Mouse (Mus musculus) hindbrain, embryonic 13.5 days (tissue): ENCODE measurements at regions not wholly inside any gene's neighbourhood (a gene's known extent, or its start where the extent isn't known, plus 50 kb on each side); places are given as distances from the start of the nearest gene placed in this dataset.

Source experiments
- ATAC-seq: fragments of 200-750 bp; cut with Nextera tagmentation; 2 replicates; pipeline ENCODE4 v1.8.0; 2017; ENCODE audit warnings: moderate TSS enrichment; ENCODE audit not compliant: low FRiP score
- H3K27ac ChIP-seq: fragments of 300-500 bp; sonication (generic); 2 replicates; pipeline ENCODE4 v1.5.1; 2015; ENCODE audit warnings: inconsistent platforms, mild to moderate bottlenecking, moderate library complexity
- H3K27me3 ChIP-seq: fragments of 300-500 bp; sonication (generic); 2 replicates; pipeline ENCODE4 v1.6.1; 2015; ENCODE audit warnings: mild to moderate bottlenecking, inconsistent platforms
- H3K36me3 ChIP-seq: fragments of 300-500 bp; sonication (generic); 2 replicates; pipeline ENCODE4 v1.6.1; 2015; ENCODE audit warnings: mild to moderate bottlenecking, inconsistent platforms
- H3K4me1 ChIP-seq: fragments of 300-500 bp; sonication (generic); replicated peaks from 2 replicates; pipeline ENCODE4 v1.6.1; 2015; ENCODE audit warnings: inconsistent platforms
- H3K4me2 ChIP-seq: fragments of 300-500 bp; sonication (generic); 2 replicates; pipeline ENCODE4 v1.6.1; 2015; ENCODE audit warnings: inconsistent platforms, mild to moderate bottlenecking, moderate library complexity
- H3K4me3 ChIP-seq: fragments of 300-500 bp; sonication (generic); 2 replicates; pipeline ENCODE4 v1.5.1; 2015; ENCODE audit warnings: mild to moderate bottlenecking, inconsistent platforms
- H3K9ac ChIP-seq: fragments of 300-500 bp; sonication (generic); 2 replicates; pipeline ENCODE4 v1.6.1; 2015; ENCODE audit warnings: mild to moderate bottlenecking, inconsistent platforms
- H3K9me3 ChIP-seq: fragments of 300-500 bp; sonication (generic); 2 replicates; pipeline ENCODE4 v1.6.1; 2016; ENCODE audit warnings: inconsistent platforms
- WGBS: fragments of 180-500 bp; shearing (Covaris S2); methylation state at CpG from one replicate; pipeline ENCODE4 v1.1.7; 2015; 5-methylcytosine and 5-hydroxymethylcytosine counted together

DNA sequence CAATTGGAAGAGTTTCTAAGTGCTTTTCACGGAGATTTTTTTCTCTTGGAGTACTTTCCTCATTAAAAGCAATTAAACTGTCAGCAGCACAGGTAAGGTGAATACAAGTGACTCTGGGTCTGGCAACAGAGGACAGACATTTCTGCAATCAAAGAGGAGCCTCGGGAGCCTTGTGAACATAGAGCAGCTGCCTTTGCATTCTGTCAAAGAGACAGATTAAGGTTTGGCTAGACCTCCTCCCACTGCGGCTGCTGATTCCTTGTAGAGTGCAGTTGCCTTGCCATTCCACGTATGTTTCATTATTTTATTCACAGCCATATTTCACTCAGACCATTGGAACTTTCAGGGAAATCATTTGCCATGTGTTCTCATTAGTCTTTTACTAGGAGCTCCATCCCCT lies 563.0 kb upstream of the Gnpda2 start:
- no peak overlapping the region for H3K4me3 ChIP-seq
- no peak overlapping the region for H3K9ac ChIP-seq
- H3K27ac ChIP-seq = no peak overlapping the region
- WGBS = 56% methylated on average over 4 of the region's 4 CpGs
- no peak overlapping the region for H3K4me2 ChIP-seq
- H3K36me3 ChIP-seq = no peaks in the 10 kb centered on the region
- H3K27me3 ChIP-seq = no peaks in the 10 kb centered on the region
- ATAC-seq = peak; percentile 57; the same call in 1 of the 2 replicates
- H3K4me1 ChIP-seq = no peaks in the 10 kb centered on the region
- no peaks in the 10 kb centered on the region for H3K9me3 ChIP-seq
